Mouse (Mus musculus) limb, embryonic 12.5 days (tissue): ENCODE measurements at regions not wholly inside any gene's neighbourhood (a gene's known extent, or its start where the extent isn't known, plus 50 kb on each side); places are given as distances from the start of the nearest gene placed in this dataset.

Experiments
- ATAC-seq: fragments of 200-750 bp; cut with Nextera tagmentation; 2 replicates; pipeline ENCODE4 v1.8.0; 2017; ENCODE audit warnings: low read depth, moderate TSS enrichment; ENCODE audit not compliant: insufficient number of reproducible peaks, insufficient read depth, low FRiP score, low TSS enrichment
- H3K27ac ChIP-seq: fragments of 300-500 bp; sonication (generic); 2 replicates; pipeline ENCODE4 v1.5.1; 2016; ENCODE audit warnings: mild to moderate bottlenecking, moderate library complexity
- H3K27me3 ChIP-seq: fragments of 300-500 bp; sonication (generic); 2 replicates; pipeline ENCODE4 v1.6.1; 2016; ENCODE audit warnings: mild to moderate bottlenecking, moderate library complexity
- H3K36me3 ChIP-seq: fragments of 300-500 bp; sonication (generic); 2 replicates; pipeline ENCODE4 v1.6.1; 2016; ENCODE audit warnings: mild to moderate bottlenecking, moderate library complexity
- H3K4me1 ChIP-seq: fragments of 300-500 bp; sonication (generic); replicated peaks from 2 replicates; pipeline ENCODE4 v1.6.1; 2016
- H3K4me2 ChIP-seq: fragments of 300-500 bp; sonication (generic); 2 replicates; pipeline ENCODE4 v1.6.1; 2016; ENCODE audit warnings: mild to moderate bottlenecking, moderate library complexity
- H3K4me3 ChIP-seq: fragments of 300-500 bp; sonication (generic); replicated peaks from 2 replicates; pipeline ENCODE4 v1.5.1; 2016; ENCODE audit warnings: mild to moderate bottlenecking
- H3K9ac ChIP-seq: fragments of 300-500 bp; sonication (generic); replicated peaks from 2 replicates; pipeline ENCODE4 v1.6.1; 2016; ENCODE audit warnings: mild to moderate bottlenecking, moderate library complexity
- H3K9me3 ChIP-seq: fragments of 300-500 bp; sonication (generic); 2 replicates; pipeline ENCODE4 v1.6.1; 2016; ENCODE audit warnings: mild to moderate bottlenecking, moderate library complexity
- WGBS: fragments of 180-500 bp; shearing (Covaris S2); methylation state at CpG from one replicate; pipeline ENCODE4 v1.1.7; 2016; 5-methylcytosine and 5-hydroxymethylcytosine counted together

- Histone ChIP-seq H3K27ac (no peak overlapping the region), H3K27me3 (no peaks in the 10 kb centered on the region), H3K9me3 (no peaks in the 10 kb centered on the region), H3K4me1 (peaks cover 14% of the 10 kb centered on the region), H3K9ac (no peak overlapping the region), H3K4me2 (no peak overlapping the region), H3K4me3 (no peak overlapping the region), H3K36me3 (no peaks in the 10 kb centered on the region)
- ATAC-seq = no peak
- WGBS = 87% methylated on average over 4 of the region's 4 CpGs
These were observed 117.8 kb downstream of the Utp6 start for GRCm38 (mm10) chr11:79844436-79844835.

GRCm38 (mm10) chr11:79843021-79843420 lies 119.2 kb downstream of the Utp6 start:
- Histone ChIP-seq H3K27ac (no peak overlapping the region), H3K4me3 (no peak overlapping the region), H3K36me3 (no peaks in the 10 kb centered on the region), H3K4me1 (peaks cover 17% of the 10 kb centered on the region), H3K9ac (no peak overlapping the region), H3K4me2 (no peak overlapping the region), H3K27me3 (no peaks in the 10 kb centered on the region), H3K9me3 (no peaks in the 10 kb centered on the region)
- 33% methylated on average over 3 of the region's 3 CpGs for WGBS
- no peak for ATAC-seq

DNA sequence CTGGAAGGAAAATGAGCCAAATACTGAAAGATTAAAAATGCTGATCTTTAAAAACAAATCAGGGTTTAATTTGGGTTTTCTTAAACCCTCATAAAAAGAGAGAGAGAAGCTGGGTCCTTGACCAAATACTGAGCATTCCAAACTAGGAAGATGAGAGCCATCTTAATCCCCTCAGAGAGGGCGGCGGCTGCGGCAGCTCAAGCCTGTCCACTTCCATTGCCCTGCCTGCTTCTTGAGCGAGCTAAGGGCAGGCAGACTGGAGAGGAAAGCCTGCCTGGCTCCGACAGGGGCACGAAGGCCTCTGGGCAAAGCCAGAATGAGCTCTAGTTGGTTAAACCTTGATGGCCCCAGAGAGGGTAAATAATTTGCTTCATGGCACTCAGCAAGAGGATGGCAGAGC lies 122.2 kb downstream of the Utp6 start:
- WGBS = 73% methylated on average over 6 of the region's 6 CpGs
- H3K27me3 ChIP-seq = no peaks in the 10 kb centered on the region
- no peak overlapping the region for H3K4me2 ChIP-seq
- no peak for ATAC-seq
- no peaks in the 10 kb centered on the region for H3K9me3 ChIP-seq
- no peak overlapping the region for H3K27ac ChIP-seq
- no peak overlapping the region for H3K4me3 ChIP-seq
- H3K9ac ChIP-seq = no peak overlapping the region
- H3K4me1 ChIP-seq = peaks cover 20% of the 10 kb centered on the region
- no peaks in the 10 kb centered on the region for H3K36me3 ChIP-seq

DNA sequence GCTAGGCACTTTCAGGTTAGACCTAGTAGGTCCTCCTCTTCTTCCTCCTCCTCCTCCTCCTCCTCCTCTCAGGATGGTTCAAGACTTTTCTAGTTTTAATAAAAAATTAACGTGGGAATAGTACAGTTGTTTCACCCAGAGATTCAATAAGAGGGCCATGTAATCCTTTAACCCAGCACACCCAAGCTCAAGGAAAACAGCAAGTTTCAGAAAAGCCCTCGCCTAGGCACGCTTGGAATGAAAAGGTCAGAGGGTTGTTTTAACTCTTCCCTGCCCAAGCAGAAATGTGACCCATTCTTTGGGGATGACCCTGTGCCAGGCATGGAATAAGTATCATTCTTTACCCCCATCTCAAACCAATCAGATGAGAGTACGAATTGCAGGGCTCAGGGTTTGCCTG lies 124.1 kb downstream of the Utp6 start:
- no peak overlapping the region for H3K4me3 ChIP-seq
- no peak overlapping the region for H3K27ac ChIP-seq
- no peak overlapping the region for H3K9ac ChIP-seq
- no peaks in the 10 kb centered on the region for H3K27me3 ChIP-seq
- no peak overlapping the region for H3K4me2 ChIP-seq
- H3K36me3 ChIP-seq = no peaks in the 10 kb centered on the region
- WGBS = 41% methylated on average over 4 of the region's 4 CpGs
- no peak for ATAC-seq
- H3K4me1 ChIP-seq = peaks cover 20% of the 10 kb centered on the region
- H3K9me3 ChIP-seq = no peaks in the 10 kb centered on the region

GRCm38 (mm10) chr11:79837076-79837990 lies 124.9 kb downstream of the Utp6 start:
- Histone ChIP-seq H3K4me3 (no peak overlapping the region), H3K27ac (no peak overlapping the region), H3K36me3 (no peaks in the 10 kb centered on the region), H3K4me2 (no peak overlapping the region), H3K27me3 (no peaks in the 10 kb centered on the region), H3K9ac (no peak overlapping the region), H3K4me1 (peaks cover 13% of the 10 kb centered on the region), H3K9me3 (no peaks in the 10 kb centered on the region)
- whole genome bisulfite sequencing = 45% methylated on average over 6 of the region's 6 CpGs
- ATAC-seq = no peak

GRCm38 (mm10) chr11:79835873-79836272 lies 126.3 kb downstream of the Utp6 start:
- WGBS = 83% methylated on average over 7 of the region's 7 CpGs
- Histone ChIP-seq H3K4me2 (no peak overlapping the region), H3K9me3 (no peaks in the 10 kb centered on the region), H3K9ac (no peak overlapping the region), H3K4me3 (no peak overlapping the region), H3K27me3 (no peaks in the 10 kb centered on the region), H3K27ac (no peak overlapping the region), H3K36me3 (no peaks in the 10 kb centered on the region), H3K4me1 (peaks cover 12% of the 10 kb centered on the region)
- ATAC-seq = no peak

- Histone ChIP-seq H3K9me3 (no peaks in the 10 kb centered on the region), H3K4me3 (no peak overlapping the region), H3K4me1 (0 out of 2 replicates have a peak, but pooled peaks cover 3% of the 10 kb centered on the region), H3K4me2 (no peak overlapping the region), H3K36me3 (no peaks in the 10 kb centered on the region), H3K27me3 (no peaks in the 10 kb centered on the region), H3K9ac (no peak overlapping the region), H3K27ac (no peak overlapping the region)
- no peak for ATAC-seq
- WGBS = 61% methylated on average over 2 of the region's 2 CpGs
These were observed 128.4 kb downstream of the Utp6 start for GRCm38 (mm10) chr11:79833817-79834216.

DNA sequence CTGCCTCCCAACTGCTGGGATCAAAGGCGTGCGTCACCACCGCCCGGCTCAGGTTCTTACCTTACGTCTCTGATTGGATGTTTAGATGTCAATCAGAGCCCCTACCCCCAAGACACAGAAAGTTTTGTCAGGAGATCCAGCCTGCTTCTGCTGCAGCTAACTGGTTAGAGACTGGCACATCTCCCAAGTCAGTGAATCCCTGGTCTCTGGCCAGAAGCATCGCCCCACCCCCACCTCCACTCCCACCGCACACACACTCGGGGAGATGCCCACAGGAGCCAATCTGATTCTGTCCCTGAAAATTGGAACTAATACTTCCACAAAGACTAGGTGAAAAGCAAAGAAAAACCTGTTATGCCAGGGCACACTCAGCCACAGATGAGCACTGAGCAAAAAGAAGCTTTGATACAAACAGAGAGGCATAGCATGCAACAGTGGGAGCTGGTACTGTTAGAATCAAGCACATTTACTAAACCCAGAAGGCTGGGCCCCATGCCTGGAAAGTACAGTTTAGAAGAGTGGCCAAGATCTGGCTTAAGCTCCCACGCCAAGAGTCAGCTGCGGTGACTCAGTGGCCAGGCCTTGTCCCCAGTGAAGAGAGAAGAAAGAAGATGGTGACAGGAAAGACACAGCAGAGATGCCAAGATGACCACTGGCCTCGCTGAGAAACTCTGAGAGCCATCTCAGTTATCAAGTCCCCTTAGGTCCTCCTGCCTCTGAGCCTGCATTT lies 130.4 kb downstream of the Utp6 start:
- no peak overlapping the region for H3K4me2 ChIP-seq
- WGBS = 91% methylated on average over 11 of the region's 11 CpGs
- H3K9me3 ChIP-seq = peaks cover 5% of the 10 kb centered on the region
- no peaks in the 10 kb centered on the region for H3K27me3 ChIP-seq
- H3K27ac ChIP-seq = no peak overlapping the region
- ATAC-seq = no peak
- H3K9ac ChIP-seq = no peak overlapping the region
- H3K4me1 ChIP-seq = no peaks in the 10 kb centered on the region
- H3K36me3 ChIP-seq = no peaks in the 10 kb centered on the region
- no peak overlapping the region for H3K4me3 ChIP-seq

DNA sequence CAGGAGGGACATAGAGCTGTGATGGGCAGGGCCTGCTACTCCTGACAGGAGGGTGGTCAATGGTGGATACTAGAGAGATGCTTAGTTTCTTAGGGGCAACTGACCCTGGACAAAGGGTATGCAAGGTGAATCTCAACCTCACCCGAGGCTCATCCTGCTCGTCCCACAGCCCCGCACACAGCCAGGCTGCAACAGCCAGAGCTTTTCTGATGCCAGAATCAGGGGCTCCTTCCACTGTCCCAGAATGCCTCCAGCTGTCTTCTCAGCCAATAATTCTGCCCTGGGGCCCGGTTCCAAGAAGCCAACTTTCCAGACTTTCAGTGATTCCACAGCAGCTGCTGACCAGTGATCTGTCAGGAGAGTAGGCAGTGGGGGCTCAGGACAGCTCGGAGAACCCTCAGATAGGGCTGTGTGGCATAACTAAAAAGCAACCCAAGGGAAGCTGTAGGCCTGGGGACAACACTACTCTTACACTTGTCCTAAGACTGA lies 131.6 kb downstream of the Utp6 start:
- 83% methylated on average over 5 of the region's 5 CpGs for WGBS
- peaks cover 5% of the 10 kb centered on the region for H3K9me3 ChIP-seq
- no peak for ATAC-seq
- H3K36me3 ChIP-seq = no peaks in the 10 kb centered on the region
- no peaks in the 10 kb centered on the region for H3K4me1 ChIP-seq
- no peak overlapping the region for H3K9ac ChIP-seq
- H3K4me3 ChIP-seq = no peak overlapping the region
- no peaks in the 10 kb centered on the region for H3K27me3 ChIP-seq
- H3K4me2 ChIP-seq = no peak overlapping the region
- no peak overlapping the region for H3K27ac ChIP-seq

DNA sequence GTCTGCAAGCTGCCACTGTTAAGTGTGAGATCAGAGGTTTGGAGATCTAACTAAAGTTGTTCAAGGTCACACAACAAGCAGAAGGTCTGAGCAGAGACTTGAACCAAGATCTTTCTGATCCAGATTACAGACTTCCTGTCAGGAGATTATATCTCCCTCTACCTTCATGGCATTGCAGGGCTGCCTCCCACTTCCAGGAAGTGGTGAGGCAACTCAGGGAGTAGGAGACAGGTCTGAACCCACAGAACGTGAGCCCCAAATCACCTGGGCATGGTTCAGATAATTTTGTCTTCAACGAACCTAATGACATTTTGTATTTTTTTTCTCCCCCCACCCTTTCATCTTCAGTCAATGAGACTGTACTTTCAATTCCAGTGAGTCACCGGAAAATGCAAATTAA lies 135.2 kb downstream of the Utp6 start:
- Histone ChIP-seq H3K27ac (no peak overlapping the region), H3K9ac (no peak overlapping the region), H3K9me3 (peaks cover 5% of the 10 kb centered on the region), H3K36me3 (no peaks in the 10 kb centered on the region), H3K4me3 (no peak overlapping the region), H3K4me2 (no peak overlapping the region), H3K27me3 (no peaks in the 10 kb centered on the region), H3K4me1 (no peaks in the 10 kb centered on the region)
- WGBS = 82% methylated on average over 3 of the region's 3 CpGs
- no peak for ATAC-seq

DNA sequence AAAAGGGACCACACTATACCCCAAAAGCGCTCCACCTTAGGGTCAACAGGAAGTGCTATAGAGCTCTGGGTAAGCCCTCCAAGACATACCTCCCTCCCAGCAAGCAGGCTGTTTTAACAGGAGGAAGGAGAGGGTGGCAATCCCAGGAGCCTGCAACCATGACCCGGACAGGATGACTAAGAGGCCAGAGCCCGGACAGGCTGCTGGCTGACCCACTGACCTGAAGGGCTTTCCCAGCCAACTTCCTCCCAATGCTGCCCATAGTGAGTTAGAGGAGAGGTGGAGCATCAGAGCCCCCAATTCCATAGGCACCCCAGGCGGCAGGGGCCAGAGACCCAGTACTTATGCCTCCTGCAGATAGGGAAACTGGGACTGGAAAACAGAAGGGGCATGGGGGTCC lies 136.3 kb downstream of the Utp6 start:
- no peaks in the 10 kb centered on the region for H3K27me3 ChIP-seq
- WGBS = 69% methylated on average over 4 of the region's 4 CpGs
- H3K4me1 ChIP-seq = no peaks in the 10 kb centered on the region

More for the DNA sequence above, 136.3 kb downstream of the Utp6 start:
- Histone ChIP-seq H3K9me3 (peaks cover 5% of the 10 kb centered on the region), H3K27ac (no peak overlapping the region), H3K36me3 (no peaks in the 10 kb centered on the region), H3K9ac (no peak overlapping the region), H3K4me3 (no peak overlapping the region), H3K4me2 (no peak overlapping the region)
- ATAC-seq = no peak
